Mouse (Mus musculus) hindbrain, postnatal 0 days (tissue): ENCODE measurements around the gene Pard3b. TPM values are rescaled to one million over a fixed set of nuclear protein-coding genes. Genes with fewer than 3 reads are reported as not detected.

ENCODE experiments used
- ATAC-seq: fragments of 200-750 bp; cut with Nextera tagmentation; 2 replicates; pipeline ENCODE4 v1.8.0; 2017; ENCODE audit warnings: mild to moderate bottlenecking, moderate TSS enrichment, moderate library complexity
- DNase-seq: peaks from one replicate; pipeline ENCODE4 v3.0.0-alpha.2; 2015; ENCODE audit warnings: low spot score
- H3K27ac ChIP-seq: fragments of 300-500 bp; sonication (generic); 2 replicates; pipeline ENCODE4 v1.5.1; 2014; ENCODE audit warnings: mild to moderate bottlenecking
- H3K27me3 ChIP-seq: fragments of 300-500 bp; sonication (generic); 2 replicates; pipeline ENCODE4 v1.6.1; 2014; ENCODE audit warnings: low read length, mixed read lengths; ENCODE audit not compliant: insufficient read depth
- H3K36me3 ChIP-seq: fragments of 300-500 bp; sonication (generic); 2 replicates; pipeline ENCODE4 v1.6.1; 2014; ENCODE audit warnings: low read length, mixed read lengths; ENCODE audit not compliant: insufficient read depth
- H3K4me1 ChIP-seq: fragments of 300-500 bp; sonication (generic); 2 replicates; pipeline ENCODE4 v1.6.1; 2014; ENCODE audit warnings: antibody characterized with exemption, low read length, mixed read lengths; ENCODE audit not compliant: insufficient read depth
- H3K4me2 ChIP-seq: fragments of 300-500 bp; sonication (generic); 2 replicates; pipeline ENCODE4 v1.6.1; 2014; ENCODE audit warnings: low read depth, mild to moderate bottlenecking, low read length, moderate library complexity, mixed read lengths
- H3K4me3 ChIP-seq: fragments of 300-500 bp; sonication (generic); 2 replicates; pipeline ENCODE4 v1.5.1; 2014; ENCODE audit warnings: low read length
- H3K9ac ChIP-seq: fragments of 300-500 bp; sonication (generic); replicated peaks from 2 replicates; pipeline ENCODE4 v1.6.1; 2014; ENCODE audit warnings: mild to moderate bottlenecking, low read length, moderate library complexity, mixed read lengths
- H3K9me3 ChIP-seq: fragments of 300-500 bp; sonication (generic); 2 replicates; pipeline ENCODE4 v1.6.1; 2016; ENCODE audit warnings: low read length, mixed read lengths
- CTCF ChIP-seq: IDR thresholded peaks from 2 replicates; pipeline ENCODE4 v1.5.1; 2016; ENCODE audit warnings: antibody characterized with exemption, control low read depth, low read depth
- WGBS: fragments of 180-500 bp; shearing (Covaris S2); extraction: QIAGEN DNeasy Blood & Tissue Kit; methylation state at CpG from one replicate; pipeline ENCODE4 v1.1.7; 2014; 5-methylcytosine and 5-hydroxymethylcytosine counted together
- polyA plus RNA-seq: library from polyadenylated mRNA; unstranded; fragments of >200 nt; fragmentation: Nextera tagmentation; extraction: Ambion mirVana; gene quantifications from 2 replicates; pipeline ENCODE4 v1.2.1, GENCODE M21; 2015
- total RNA-seq: library from RNA; depleted of rRNA; stranded (reverse); fragments of >200 nt; gene quantifications from 2 replicates; pipeline ENCODE4 v1.2.3, GENCODE M21; 2014

Gene Pard3b
- total and polyA plus RNA-seq, 2 experiments from 2014 or later, result 5.6 to 9.6 TPM

- Histone ChIP-seq H3K4me1 (no peaks in the 10 kb centered on the region), H3K27ac (no peak overlapping the region), H3K27me3 (no peaks in the 10 kb centered on the region), H3K9ac (no peak overlapping the region), H3K4me3 (no peak overlapping the region), H3K36me3 (no peaks in the 10 kb centered on the region), H3K4me2 (no peak overlapping the region), H3K9me3 (no peaks in the 10 kb centered on the region)
- TF ChIP-seq CTCF, result no peak
- ATAC-seq, result no peak
- 74% methylated on average over 14 of the region's 14 CpGs for WGBS
- no peak for DNase-seq
Measured at GRCm38 (mm10) chr1:62382807-62383514, 744.3 kb downstream of the Pard3b start.

DNA sequence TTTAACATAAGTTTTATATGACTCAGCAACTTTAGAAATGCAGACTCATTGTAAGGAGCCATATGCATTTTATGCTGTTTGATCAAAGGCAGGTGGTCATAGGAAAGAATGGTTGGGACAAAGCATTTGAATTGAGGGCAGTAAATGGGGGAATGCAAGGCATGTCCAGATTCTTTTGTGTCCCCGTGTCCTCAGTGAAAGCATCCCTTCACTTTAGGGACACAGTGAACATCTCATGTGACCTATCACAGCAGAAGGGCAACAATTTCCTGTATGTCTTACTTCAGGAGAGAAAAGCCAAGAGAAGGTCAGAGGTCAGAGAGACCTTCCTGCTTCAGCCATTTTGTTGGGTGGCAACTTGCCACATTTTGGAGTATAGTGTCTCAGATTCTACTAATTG is 745.6 kb downstream of the Pard3b start:
- DNase-seq (no peak), ATAC-seq (no peak)
- H3K9ac ChIP-seq, result no peak overlapping the region
- no peak overlapping the region for H3K27ac ChIP-seq
- 66% methylated on average over 1 of the region's 1 CpGs for WGBS
- no peak overlapping the region for H3K4me3 ChIP-seq
- no peaks in the 10 kb centered on the region for H3K36me3 ChIP-seq
- no peak overlapping the region for H3K4me2 ChIP-seq
- no peaks in the 10 kb centered on the region for H3K9me3 ChIP-seq
- no peaks in the 10 kb centered on the region for H3K4me1 ChIP-seq
- no peak for TF ChIP-seq CTCF
- H3K27me3 ChIP-seq, result no peaks in the 10 kb centered on the region

DNA sequence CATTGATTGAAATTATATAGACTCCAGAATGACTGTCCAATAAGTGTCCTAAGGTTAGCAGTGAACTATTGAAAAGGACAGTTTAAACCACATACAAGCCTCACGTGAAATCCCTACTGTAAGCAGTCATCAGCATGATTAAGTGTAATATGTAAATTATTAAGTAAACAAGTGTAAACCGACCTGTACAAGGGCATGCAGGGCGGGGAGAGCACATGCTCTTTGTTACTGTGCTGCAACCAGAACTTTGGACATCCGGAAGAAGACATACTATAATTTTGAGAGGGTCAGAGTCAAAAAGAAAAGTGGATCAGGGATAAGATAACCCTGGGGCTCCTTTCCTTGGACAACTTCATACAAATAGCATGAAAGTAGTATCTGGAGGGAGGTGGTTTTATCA is 749.4 kb downstream of the Pard3b start:
- WGBS, result 91% methylated on average over 4 of the region's 4 CpGs
- TF ChIP-seq CTCF, result no peak
- Histone ChIP-seq H3K4me1 (peaks cover 4% of the 10 kb centered on the region), H3K4me2 (no peak overlapping the region), H3K9me3 (no peaks in the 10 kb centered on the region), H3K9ac (no peak overlapping the region), H3K27ac (no peak overlapping the region), H3K36me3 (no peaks in the 10 kb centered on the region), H3K27me3 (no peaks in the 10 kb centered on the region), H3K4me3 (no peak overlapping the region)
- ATAC-seq (no peak), DNase-seq (no peak)

- WGBS, result 48% methylated on average over 4 of the region's 4 CpGs
- DNase-seq (no peak), ATAC-seq (no peak)
- peaks cover 4% of the 10 kb centered on the region for H3K4me1 ChIP-seq
- H3K4me2 ChIP-seq, result no peak overlapping the region
- no peak overlapping the region for H3K27ac ChIP-seq
- no peaks in the 10 kb centered on the region for H3K27me3 ChIP-seq
- no peak overlapping the region for H3K4me3 ChIP-seq
- TF ChIP-seq CTCF, result no peak
- H3K9me3 ChIP-seq, result no peaks in the 10 kb centered on the region
- H3K9ac ChIP-seq, result no peak overlapping the region
- H3K36me3 ChIP-seq, result no peaks in the 10 kb centered on the region
Measured at GRCm38 (mm10) chr1:62392863-62393262, 754.2 kb downstream of the Pard3b start.

GRCm38 (mm10) chr1:62394555-62394954 is 755.9 kb downstream of the Pard3b start:
- H3K4me1 ChIP-seq, result peaks cover 4% of the 10 kb centered on the region
- no peaks in the 10 kb centered on the region for H3K36me3 ChIP-seq
- no peak for TF ChIP-seq CTCF
- H3K27ac ChIP-seq, result no peak overlapping the region
- ATAC-seq, result no peak
- H3K9ac ChIP-seq, result no peak overlapping the region
- H3K4me2 ChIP-seq, result no peak overlapping the region
- H3K27me3 ChIP-seq, result no peaks in the 10 kb centered on the region
- no peak overlapping the region for H3K4me3 ChIP-seq
- no peak for DNase-seq
- 91% methylated on average over 3 of the region's 3 CpGs for WGBS
- H3K9me3 ChIP-seq, result no peaks in the 10 kb centered on the region

DNA sequence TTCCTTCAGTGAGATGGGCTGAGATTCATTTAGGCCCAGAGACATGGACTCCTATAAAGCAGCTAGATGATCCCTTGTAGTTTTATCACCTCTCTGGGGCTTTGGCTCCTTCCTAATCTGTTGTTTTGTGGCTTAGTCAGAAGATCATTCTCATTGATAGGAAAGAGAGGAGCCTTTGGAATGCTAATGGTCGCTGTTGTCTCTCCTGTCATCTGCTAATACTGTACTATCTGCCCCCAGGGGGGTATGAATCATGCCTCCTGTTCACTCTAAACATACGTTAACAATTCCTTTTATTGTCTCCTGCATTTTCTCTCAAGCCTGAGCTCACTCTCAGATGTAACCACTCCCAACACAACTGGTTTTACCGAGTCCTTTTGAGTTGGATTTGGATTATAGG is 759.6 kb downstream of the Pard3b start:
- no peak for TF ChIP-seq CTCF

GRCm38 (mm10) chr1:62398738-62399137 is 760.1 kb downstream of the Pard3b start:
- no peak overlapping the region for H3K4me2 ChIP-seq
- WGBS, result 85% methylated on average over 4 of the region's 4 CpGs
- H3K9ac ChIP-seq, result no peak overlapping the region
- no peaks in the 10 kb centered on the region for H3K27me3 ChIP-seq
- DNase-seq (no peak), ATAC-seq (no peak)
- H3K27ac ChIP-seq, result no peak overlapping the region
- no peaks in the 10 kb centered on the region for H3K36me3 ChIP-seq
- H3K4me1 ChIP-seq, result no peaks in the 10 kb centered on the region
- H3K9me3 ChIP-seq, result no peaks in the 10 kb centered on the region
- TF ChIP-seq CTCF, result no peak
- no peak overlapping the region for H3K4me3 ChIP-seq

More for the DNA sequence above, 759.6 kb downstream of the Pard3b start:
- H3K36me3 ChIP-seq, result no peaks in the 10 kb centered on the region
- ATAC-seq (no peak), DNase-seq (no peak)
- no peaks in the 10 kb centered on the region for H3K9me3 ChIP-seq
- no peak overlapping the region for H3K4me3 ChIP-seq
- H3K27ac ChIP-seq, result no peak overlapping the region
- no peak overlapping the region for H3K4me2 ChIP-seq
- H3K27me3 ChIP-seq, result no peaks in the 10 kb centered on the region
- no peak overlapping the region for H3K9ac ChIP-seq
- 32% methylated on average over 3 of the region's 3 CpGs for WGBS
- no peaks in the 10 kb centered on the region for H3K4me1 ChIP-seq
